Comparison of ENCODE assay signal across 19 mouse cellular contexts in the genomic region with DNA sequence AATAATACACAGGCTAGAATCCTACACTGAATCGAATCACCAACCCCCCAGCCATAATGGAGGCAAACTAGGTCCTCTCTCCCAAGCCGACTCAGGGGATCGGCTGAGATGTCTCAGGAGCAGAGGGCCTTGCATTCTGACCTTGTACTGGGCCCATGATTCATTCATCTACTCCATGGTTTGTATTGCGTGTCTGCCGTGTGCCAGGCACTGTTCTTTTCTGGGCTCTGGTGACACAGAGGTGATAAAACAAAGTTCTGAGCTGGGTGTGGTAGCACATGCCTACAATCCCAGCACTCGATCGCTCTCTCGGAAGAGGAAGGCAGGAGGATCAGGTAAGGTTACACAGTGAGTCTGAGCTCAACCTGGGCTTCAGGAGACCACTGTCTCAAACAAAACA. TPM values are rescaled to one million over a fixed set of nuclear protein-coding genes. Genes with fewer than 3 reads are reported as not detected.
A peak's percentile ranks its signal among the peaks of the same experiment; 100 is the strongest.
DNase-seq lines count a peak whose midpoint lies in the region; ATAC-seq and TF ChIP-seq lines count a peak whose summit lies in the region.
"Had no signal": no experiment of that assay in that cellular context is flagged by ENCODE, and none has a peak within 500 bp of the region (broad histone marks: within the 10 kb centered on the region; RNA-seq: fewer than 3 reads in every experiment).

No protein-coding gene starts in this region.

- no peak for ATAC-seq in liver, postnatal 0 days
- ATAC-seq in stomach, embryonic 14.5 days (ENCODE audit: insufficient number of reproducible peaks, insufficient read depth, low FRiP score, low read depth) = no peak
- no peak for ATAC-seq in kidney, embryonic 15.5 days (replicated peaks; ENCODE audit: low FRiP score)
- no peak for ATAC-seq in megakaryocyte, adult 5-6 weeks (ENCODE audit: poor library complexity, severe bottlenecking)

- H3K27me3 ChIP-seq in liver, postnatal 0 days (ENCODE audit: insufficient read depth, low read length) = no peaks in the 10 kb centered on the region
- no peaks in the 10 kb centered on the region for H3K27me3 ChIP-seq in stomach, embryonic 14.5 days (ENCODE audit: control insufficient read depth, insufficient read depth, low read length)
- H3K27me3 ChIP-seq in kidney, embryonic 15.5 days = peaks cover 3% of the 10 kb centered on the region; the same call in 1 of the 2 replicates
- H3K27me3 ChIP-seq: embryonic facial prominence, embryonic 13.5 days; heart, embryonic 13.5 days; hindbrain, embryonic 13.5 days; neural tube, embryonic 15.5 days had no signal

- H3K4me1 ChIP-seq in liver, postnatal 0 days (ENCODE audit: insufficient read depth) = peaks cover 23% of the 10 kb centered on the region
- H3K4me1 ChIP-seq in stomach, embryonic 14.5 days (ENCODE audit: control insufficient read depth, insufficient read depth, low read length) = 0 out of 2 replicates have a peak, but pooled peaks cover 2% of the 10 kb centered on the region
- H3K4me1 ChIP-seq in kidney, embryonic 15.5 days = peaks cover 31% of the 10 kb centered on the region

- no peak for TF ChIP-seq EP300 in liver, postnatal 0 days (IDR thresholded peaks at IDR 0.05; ENCODE audit: low read depth)

- WGBS in liver, postnatal 0 days (ENCODE audit: insufficient replicate concordance) = 77% methylated on average over 8 of the region's 8 CpGs
- 63% methylated on average over 8 of the region's 8 CpGs for WGBS in stomach, embryonic 14.5 days
- 62% methylated on average over 8 of the region's 8 CpGs for WGBS in kidney, embryonic 15.5 days

- H3K4me3 ChIP-seq in liver, postnatal 0 days (ENCODE audit: low read depth, low read length) = no peak overlapping the region
- H3K4me3 ChIP-seq in stomach, embryonic 14.5 days (ENCODE audit: low read depth, low read length) = no peak overlapping the region
- H3K4me3 ChIP-seq in kidney, embryonic 15.5 days (replicated peaks) = no peak overlapping the region
- H3K4me3 ChIP-seq: embryonic facial prominence, embryonic 13.5 days; forebrain, embryonic 10.5 days; heart, embryonic 13.5 days; hindbrain, embryonic 13.5 days; layer of hippocampus, adult 2 months; megakaryocyte, embryonic 14.5 days; neural tube, embryonic 15.5 days had no signal

- H3K4me2 ChIP-seq in liver, postnatal 0 days (ENCODE audit: low read depth, low read length) = no peak overlapping the region
- H3K4me2 ChIP-seq in stomach, embryonic 14.5 days (replicated peaks; ENCODE audit: low read depth, low read length) = no peak overlapping the region
- no peak overlapping the region for H3K4me2 ChIP-seq in kidney, embryonic 15.5 days
- H3K4me2 ChIP-seq: embryonic facial prominence, embryonic 13.5 days; heart, embryonic 13.5 days; hindbrain, embryonic 13.5 days; liver, embryonic 11.5 days; neural tube, embryonic 15.5 days had no signal

- no peak overlapping the region; the same call in 1 of the 2 replicates for H3K9ac ChIP-seq in liver, postnatal 0 days (replicated peaks)
- H3K9ac ChIP-seq in stomach, embryonic 14.5 days (replicated peaks; ENCODE audit: low read depth, low read length) = no peak overlapping the region
- no peak overlapping the region for H3K9ac ChIP-seq in kidney, embryonic 15.5 days
- H3K9ac ChIP-seq: embryonic facial prominence, embryonic 13.5 days; heart, embryonic 13.5 days; hindbrain, embryonic 13.5 days; neural tube, embryonic 15.5 days had no signal

- TF ChIP-seq CTCF in liver, postnatal 0 days (IDR thresholded peaks at IDR 0.05; ENCODE audit: low read depth) = no peak

- no peaks in the 10 kb centered on the region for H3K36me3 ChIP-seq in liver, postnatal 0 days (replicated peaks; ENCODE audit: insufficient read depth, low read length)
- H3K36me3 ChIP-seq in stomach, embryonic 14.5 days (ENCODE audit: control insufficient read depth, insufficient read depth, low read length) = no peaks in the 10 kb centered on the region
- H3K36me3 ChIP-seq in kidney, embryonic 15.5 days = no peaks in the 10 kb centered on the region
- H3K36me3 ChIP-seq: embryonic facial prominence, embryonic 13.5 days; forebrain, embryonic 10.5 days; heart, embryonic 13.5 days; hindbrain, embryonic 13.5 days; neural tube, embryonic 15.5 days had no signal

- no peak for DNase-seq in liver, postnatal 0 days
- DNase-seq in liver = no peak
- DNase-seq in adrenal gland, adult 2 months = peak; percentile 82
- DNase-seq in adrenal gland, postnatal 25 days = peak; percentile 16
- DNase-seq: cerebellum, adult 11 months; kidney, adult 8-10 months; retina, postnatal 1 day had no signal

- no peaks in the 10 kb centered on the region for H3K9me3 ChIP-seq in liver, postnatal 0 days (ENCODE audit: low read length)
- no peaks in the 10 kb centered on the region for H3K9me3 ChIP-seq in stomach, embryonic 14.5 days (ENCODE audit: control insufficient read depth, low read depth, low read length)
- no peaks in the 10 kb centered on the region for H3K9me3 ChIP-seq in kidney, embryonic 15.5 days (replicated peaks)
- H3K9me3 ChIP-seq: embryonic facial prominence, embryonic 13.5 days; forebrain, embryonic 10.5 days; heart, embryonic 13.5 days; hindbrain, embryonic 13.5 days; megakaryocyte, embryonic 14.5 days; neural tube, embryonic 15.5 days had no signal

- H3K27ac ChIP-seq in liver, postnatal 0 days (ENCODE audit: low read depth) = peak overlapping the region; percentile 16; the same call in 1 of the 2 replicates
- peak overlapping the region; percentile 1; the same call in 1 of the 2 replicates for H3K27ac ChIP-seq in stomach, embryonic 14.5 days (ENCODE audit: low read length)
- H3K27ac ChIP-seq in kidney, embryonic 15.5 days = no peak overlapping the region
- H3K27ac ChIP-seq: embryonic facial prominence, embryonic 13.5 days; forebrain, embryonic 10.5 days; heart, embryonic 13.5 days; hindbrain, embryonic 13.5 days; neural tube, embryonic 15.5 days had no signal

RNA-seq across cellular contexts. Expression of gene Tjp1, which starts 59.4 kb away (rescaled TPM):
- 3.4 and 3.8 TPM in 2 replicates for polyA plus RNA-seq in liver, postnatal 0 days (2015; fragmentation: Nextera tagmentation; extraction: Ambion mirVana)
- total RNA-seq in adrenal gland, adult 2 months (2021) = 100 to 1,000 TPM in 1 of 2 experiments, 10 to 100 TPM in 1; 61.1 to 101 TPM
- 10.5 and 11.2 TPM in 2 replicates for polyA plus RNA-seq in adrenal gland, adult 2 months (2012; rRNA removed)
- 63.4 and 113 TPM in 2 replicates for total RNA-seq in adrenal gland, postnatal 25 days (2021)
- 13.4 and 16.8 TPM in 2 replicates for polyA plus RNA-seq in stomach, embryonic 14.5 days (2014; fragmentation: Nextera tagmentation; extraction: Ambion mirVana)
- 29.9 and 31.2 TPM in 2 replicates for polyA plus RNA-seq in kidney, embryonic 15.5 days (2015; fragmentation: Nextera tagmentation; extraction: Ambion mirVana)
- 0.13 and 0.52 TPM in 2 replicates for total RNA-seq in megakaryocyte, adult 5-6 weeks (2015)
- 0.22 and 3.1 TPM in 2 replicates for total RNA-seq in megakaryocyte, adult 5-6 weeks (2017)
- total RNA-seq: CH12.LX had no signal

Comparison
In these comparisons a context has a peak if more than half of its experiments do, and no peak if none do; other contexts are left out.
1. DNase-seq: peak in adrenal gland, adult 2 months (single experiment) and adrenal gland, postnatal 25 days (single experiment); none in liver, postnatal 0 days (single experiment) and liver (single experiment).